In genomic region chr5:52996601-52997000, GRCm38 (mm10) we compare ENCODE assay signal across 12 mouse cellular contexts. TPM values are rescaled to one million over a fixed set of nuclear protein-coding genes. Genes with fewer than 3 reads are reported as not detected.
DNase-seq lines count a peak whose midpoint lies in the region; ATAC-seq and TF ChIP-seq lines count a peak whose summit lies in the region.
"Had no signal": no experiment of that assay in that cellular context is flagged by ENCODE, and none has a peak within 500 bp of the region (broad histone marks: within the 10 kb centered on the region; RNA-seq: fewer than 3 reads in every experiment).

No protein-coding gene starts in this region.

- no peak overlapping the region for H3K4me2 ChIP-seq in heart, embryonic 16.5 days (ENCODE audit: low read depth, low read length)
- no peak overlapping the region for H3K4me2 ChIP-seq in hindbrain, embryonic 13.5 days

- no peak for TF ChIP-seq POLR2A in thymus, adult 2 months (IDR thresholded peaks at IDR 0.05; ENCODE audit: control insufficient read depth, extremely low read depth, insufficient read depth, low read length, poor library complexity)

- no peak overlapping the region for H3K27ac ChIP-seq in heart, embryonic 16.5 days (ENCODE audit: low read length)
- H3K27ac ChIP-seq in hindbrain, embryonic 13.5 days: no peak overlapping the region
- H3K27ac ChIP-seq in thymus, adult 2 months (ENCODE audit: control insufficient read depth, insufficient read depth, low read length): no peak overlapping the region

- TF ChIP-seq CTCF in thymus, adult 2 months (IDR thresholded peaks at IDR 0.05; ENCODE audit: borderline replicate concordance, control insufficient read depth, extremely low read depth, insufficient read depth, low read length, poor library complexity): no peak

- peak; percentile 55; the same call in 1 of the 2 replicates for ATAC-seq in heart, embryonic 16.5 days (replicated peaks; ENCODE audit: extremely low read depth, insufficient read depth, low FRiP score)
- peak; percentile 49 for ATAC-seq in hindbrain, embryonic 13.5 days (ENCODE audit: low FRiP score)

- no peaks in the 10 kb centered on the region for H3K9me3 ChIP-seq in heart, embryonic 16.5 days (replicated peaks; ENCODE audit: control insufficient read depth, low read length)
- H3K9me3 ChIP-seq in hindbrain, embryonic 13.5 days: no peaks in the 10 kb centered on the region

- no peak overlapping the region for H3K4me3 ChIP-seq in heart, embryonic 16.5 days (ENCODE audit: low read length)
- H3K4me3 ChIP-seq in hindbrain, embryonic 13.5 days: no peak overlapping the region
- H3K4me3 ChIP-seq in thymus, adult 2 months (ENCODE audit: control insufficient read depth, insufficient read depth, low read length): no peak overlapping the region

- no peak for DNase-seq in heart, postnatal 36 days
- peak; percentile 21 for DNase-seq in testis, postnatal 14 days (ENCODE audit: low spot score)
- no peak for DNase-seq in testis, postnatal 10 days (ENCODE audit: low spot score)
- no peak for DNase-seq in gastrocnemius, adult 8-10 months (ENCODE audit: low spot score in 2 of 2)
- no peak for DNase-seq in thymus, adult 2 months
- no peak for DNase-seq in ovary, adult 18-20 months (ENCODE audit: low spot score)
- DNase-seq: cerebellum, adult 9-10 months; heart, adult 18-20 months; kidney, adult 18-20 months had no signal

- no peak overlapping the region for H3K9ac ChIP-seq in heart, embryonic 16.5 days (ENCODE audit: low read length)
- H3K9ac ChIP-seq in hindbrain, embryonic 13.5 days: no peak overlapping the region

- 26% methylated on average over 8 of the region's 8 CpGs for WGBS in heart, embryonic 16.5 days
- 16% methylated on average over 8 of the region's 8 CpGs for WGBS in hindbrain, embryonic 13.5 days
- WGBS in thymus, adult 2 months: 79% methylated on average over 8 of the region's 8 CpGs

- peaks cover 4% of the 10 kb centered on the region; the same call in 1 of the 2 replicates for H3K4me1 ChIP-seq in heart, embryonic 16.5 days (ENCODE audit: control insufficient read depth, insufficient read depth, low read length)
- peaks cover 8% of the 10 kb centered on the region for H3K4me1 ChIP-seq in hindbrain, embryonic 13.5 days (replicated peaks)
- H3K4me1 ChIP-seq in thymus, adult 2 months (replicated peaks; ENCODE audit: control insufficient read depth, insufficient read depth, low read length): no peaks in the 10 kb centered on the region

- H3K27me3 ChIP-seq in heart, embryonic 16.5 days (ENCODE audit: control insufficient read depth, insufficient read depth, low read length): no peaks in the 10 kb centered on the region
- no peaks in the 10 kb centered on the region for H3K27me3 ChIP-seq in hindbrain, embryonic 13.5 days
- H3K27me3 ChIP-seq in thymus, adult 2 months (ENCODE audit: control insufficient read depth, insufficient read depth, low read length): no peaks in the 10 kb centered on the region

- no peaks in the 10 kb centered on the region for H3K36me3 ChIP-seq in heart, embryonic 16.5 days (ENCODE audit: control insufficient read depth, insufficient read depth)
- no peaks in the 10 kb centered on the region for H3K36me3 ChIP-seq in hindbrain, embryonic 13.5 days
- H3K36me3 ChIP-seq in thymus, adult 2 months (ENCODE audit: control insufficient read depth, insufficient read depth, low read length): no peaks in the 10 kb centered on the region

- intact Hi-C loops in heart, postnatal 36 days (cut with DNase I): no loop called here

RNA-seq across cellular contexts. Expression of gene Slc34a2, which starts 41.3 kb away (rescaled TPM):
- polyA plus RNA-seq in heart, embryonic 16.5 days (2015; fragmentation: Nextera tagmentation; extraction: Ambion mirVana): 0.89 and 6.1 TPM in 2 replicates
- under 1 TPM in 1 of 2 experiments, not detected in 1; 0.05 TPM for total RNA-seq in heart, postnatal 36 days (2021)
- not detected in 2 replicates for polyA plus RNA-seq in hindbrain, embryonic 13.5 days (2015; fragmentation: Nextera tagmentation; extraction: Ambion mirVana)
- not detected for total RNA-seq in gastrocnemius, adult 8-10 months (2022)
- 2.6 and 3.4 TPM in 2 replicates for polyA plus RNA-seq in thymus, adult 2 months (2012; rRNA removed)
- total RNA-seq: megakaryocyte, adult 5-6 weeks had no signal
